Comparison of ENCODE assay signal across 20 mouse cellular contexts in genomic region chr3:149342511-149342910, GRCm38 (mm10).
A peak's percentile ranks its signal among the peaks of the same experiment; 100 is the strongest.
DNase-seq lines count a peak whose midpoint lies in the region; ATAC-seq and TF ChIP-seq lines count a peak whose summit lies in the region.
"Had no signal": no experiment of that assay in that cellular context is flagged by ENCODE, and none has a peak within 500 bp of the region (broad histone marks: within the 10 kb centered on the region; RNA-seq: fewer than 3 reads in every experiment).

No protein-coding gene starts in this region.

- no peak overlapping the region for H3K4me2 ChIP-seq in forebrain, embryonic 15.5 days (replicated peaks)
- no peak overlapping the region for H3K4me2 ChIP-seq in forebrain, embryonic 12.5 days
- H3K4me2 ChIP-seq in forebrain, embryonic 16.5 days (ENCODE audit: low read length): no peak overlapping the region
- H3K4me2 ChIP-seq: heart, embryonic 13.5 days; hindbrain, embryonic 12.5 days had no signal

- no peak for TF ChIP-seq CTCF in layer of hippocampus, adult 2 months (conservative IDR thresholded peaks at IDR 0.05)

- DNase-seq in layer of hippocampus, adult 2 months (ENCODE audit: low spot score in 2 of 2): peak in 1 of 2 experiments; percentile 21
- DNase-seq in layer of hippocampus, postnatal 25 days (ENCODE audit: extremely low spot score in 1 of 2, low spot score in 1 of 2): no peak
- peak; percentile 25 for DNase-seq in brain, adult 2 months (ENCODE audit: low read depth, low spot score)
- DNase-seq in thymus, postnatal 4 days: no peak
- DNase-seq: adrenal gland, postnatal 14 days; gastrocnemius, postnatal 10 days; heart, adult 2 months; heart, postnatal 36 days had no signal

- H3K4me1 ChIP-seq in forebrain, embryonic 15.5 days: 0 out of 2 replicates have a peak, but pooled peaks cover 4% of the 10 kb centered on the region
- peaks cover 7% of the 10 kb centered on the region for H3K4me1 ChIP-seq in forebrain, embryonic 12.5 days
- H3K4me1 ChIP-seq in forebrain, embryonic 16.5 days (replicated peaks; ENCODE audit: control insufficient read depth, insufficient read depth, low read length): peaks cover 6% of the 10 kb centered on the region

- H3K27me3 ChIP-seq in forebrain, embryonic 15.5 days: no peaks in the 10 kb centered on the region
- H3K27me3 ChIP-seq in forebrain, embryonic 12.5 days: no peaks in the 10 kb centered on the region
- no peaks in the 10 kb centered on the region for H3K27me3 ChIP-seq in forebrain, embryonic 16.5 days (replicated peaks; ENCODE audit: control insufficient read depth, insufficient read depth, low read length)
- H3K27me3 ChIP-seq: CH12.LX; heart, embryonic 13.5 days; Patski had no signal

- peak; percentile 58; the same call in 1 of the 2 replicates for ATAC-seq in forebrain, embryonic 15.5 days (replicated peaks)
- ATAC-seq in forebrain, embryonic 12.5 days (ENCODE audit: low FRiP score): no peak
- peak; percentile 47; the same call in 1 of the 2 replicates for ATAC-seq in forebrain, embryonic 16.5 days
- ATAC-seq: activated CD4-positive, CD25-positive, alpha-beta regulatory T cell, adult 4 months; hindbrain, embryonic 16.5 days; inflammation-experienced regulatory T-cells, adult 6 months; intestine, postnatal 0 days; Patski had no signal

- H3K9ac ChIP-seq in forebrain, embryonic 15.5 days (replicated peaks): no peak overlapping the region
- H3K9ac ChIP-seq in forebrain, embryonic 12.5 days: no peak overlapping the region
- no peak overlapping the region for H3K9ac ChIP-seq in forebrain, embryonic 16.5 days (replicated peaks; ENCODE audit: low read depth, low read length)
- H3K9ac ChIP-seq: heart, embryonic 13.5 days; hindbrain, embryonic 12.5 days had no signal

- H3K9me3 ChIP-seq in forebrain, embryonic 15.5 days: no peaks in the 10 kb centered on the region
- H3K9me3 ChIP-seq in forebrain, embryonic 12.5 days: no peaks in the 10 kb centered on the region
- H3K9me3 ChIP-seq in forebrain, embryonic 16.5 days (ENCODE audit: control insufficient read depth, low read length): no peaks in the 10 kb centered on the region
- H3K9me3 ChIP-seq: embryonic facial prominence, embryonic 10.5 days; heart, embryonic 13.5 days; hindbrain, embryonic 12.5 days had no signal

- H3K36me3 ChIP-seq in forebrain, embryonic 15.5 days: no peaks in the 10 kb centered on the region
- no peaks in the 10 kb centered on the region for H3K36me3 ChIP-seq in forebrain, embryonic 12.5 days (replicated peaks)
- no peaks in the 10 kb centered on the region for H3K36me3 ChIP-seq in forebrain, embryonic 16.5 days (ENCODE audit: control insufficient read depth, insufficient read depth)
- H3K36me3 ChIP-seq: embryonic facial prominence, embryonic 10.5 days; heart, embryonic 13.5 days; hindbrain, embryonic 12.5 days had no signal

- 43% methylated on average over 6 of the region's 6 CpGs for WGBS in forebrain, embryonic 15.5 days
- 62% methylated on average over 6 of the region's 6 CpGs for WGBS in forebrain, embryonic 12.5 days
- WGBS in forebrain, embryonic 16.5 days: 34% methylated on average over 6 of the region's 6 CpGs

- H3K4me3 ChIP-seq in forebrain, embryonic 15.5 days: no peak overlapping the region
- no peak overlapping the region for H3K4me3 ChIP-seq in forebrain, embryonic 12.5 days (replicated peaks)
- no peak overlapping the region for H3K4me3 ChIP-seq in layer of hippocampus, adult 2 months
- no peak overlapping the region for H3K4me3 ChIP-seq in forebrain, embryonic 16.5 days (replicated peaks; ENCODE audit: low read length)
- H3K4me3 ChIP-seq: embryonic facial prominence, embryonic 10.5 days; heart, adult 2 months; heart, embryonic 13.5 days; hindbrain, embryonic 12.5 days had no signal

- no peak overlapping the region; the same call in 1 of the 2 replicates for H3K27ac ChIP-seq in forebrain, embryonic 15.5 days (replicated peaks)
- H3K27ac ChIP-seq in forebrain, embryonic 12.5 days: no peak overlapping the region
- H3K27ac ChIP-seq in layer of hippocampus, adult 2 months: peak overlapping the region; percentile 32; the same call in 1 of the 2 replicates
- no peak overlapping the region for H3K27ac ChIP-seq in forebrain, embryonic 16.5 days (ENCODE audit: low read length)
- H3K27ac ChIP-seq: embryonic facial prominence, embryonic 10.5 days; heart, adult 2 months; heart, embryonic 13.5 days; hindbrain, embryonic 12.5 days had no signal
